Mouse (Mus musculus): ENCODE measurements around the gene Rnaset2a.
"Not testable (repeated sequence)": the region's sequence is repeated elsewhere in the genome, so short reads cannot be mapped to it uniquely, and the experiment has no call there.

Rnaset2a gene

DNA sequence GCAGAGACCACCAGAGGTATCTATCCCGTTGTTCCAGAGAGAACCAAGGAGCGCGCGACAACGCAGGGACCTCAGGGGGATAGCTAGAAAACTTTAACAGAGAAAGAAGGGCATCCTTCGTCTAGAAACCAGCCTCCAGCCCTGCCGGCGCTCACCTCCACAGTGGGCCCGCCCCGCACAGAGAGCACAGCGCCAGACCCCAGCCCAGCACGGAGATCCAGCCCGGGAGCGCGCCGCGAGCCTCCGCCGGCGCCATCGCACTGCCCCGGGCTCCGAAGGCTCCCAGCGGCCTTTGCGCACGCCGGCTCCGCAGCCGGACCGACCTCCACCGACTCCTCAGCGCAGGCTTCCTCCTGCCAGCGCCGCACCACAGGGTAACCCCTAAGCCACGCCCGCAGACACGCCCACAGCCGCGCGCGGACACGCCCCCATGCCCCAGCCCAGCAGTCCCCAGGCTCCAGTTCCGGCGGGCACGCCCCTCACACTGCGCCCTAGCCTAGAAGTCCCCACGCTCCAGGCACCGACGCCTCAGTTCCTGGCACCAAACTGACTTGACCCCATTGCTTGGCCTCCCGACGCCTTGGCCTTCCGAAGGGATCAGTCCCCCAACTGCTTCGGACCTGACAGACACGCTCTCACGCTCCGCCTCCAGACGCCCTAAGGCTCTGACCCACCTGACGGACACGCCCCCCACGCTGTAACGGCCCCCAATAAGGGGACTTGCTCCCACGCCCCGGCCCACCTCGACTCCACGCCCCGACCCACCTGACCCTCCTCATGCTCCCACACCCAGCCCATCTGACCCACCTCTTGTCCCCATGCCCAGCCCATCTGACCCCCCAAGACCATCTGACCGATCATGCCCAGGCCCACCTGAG, at the start of gene Rnaset2a, which contains the start of gene Gm49673:
Gene Rnaset2a (minus strand): TSS at position 659 of the 878 bp plus-strand sequence.
Gene Gm49673 (minus strand): TSS at position 350 of the 878 bp plus-strand sequence.
- peak; percentile 67 for DNase-seq (ENCODE audit: low spot score)

DNA sequence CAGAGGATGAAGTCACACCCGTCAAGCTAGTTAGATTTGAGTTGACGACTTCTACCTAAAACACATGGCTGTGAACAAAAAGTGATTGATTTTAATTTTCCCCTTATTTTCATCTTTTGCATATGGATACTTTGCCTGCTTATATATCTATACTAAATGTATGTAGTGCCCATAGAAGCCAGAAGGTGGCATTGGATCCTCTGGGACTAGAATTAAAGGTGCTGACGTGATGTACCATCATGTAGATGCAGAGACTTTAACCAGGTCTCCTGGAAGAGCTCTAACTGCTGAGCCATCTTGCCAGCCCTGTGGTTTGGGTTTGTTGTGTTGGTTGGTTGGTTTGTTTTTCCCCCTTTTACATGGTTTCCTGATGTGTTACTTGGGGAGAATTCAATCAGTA, 49.8 kb upstream of the Rnaset2a start:
- DNase-seq (ENCODE audit: low spot score) = no peak

DNA sequence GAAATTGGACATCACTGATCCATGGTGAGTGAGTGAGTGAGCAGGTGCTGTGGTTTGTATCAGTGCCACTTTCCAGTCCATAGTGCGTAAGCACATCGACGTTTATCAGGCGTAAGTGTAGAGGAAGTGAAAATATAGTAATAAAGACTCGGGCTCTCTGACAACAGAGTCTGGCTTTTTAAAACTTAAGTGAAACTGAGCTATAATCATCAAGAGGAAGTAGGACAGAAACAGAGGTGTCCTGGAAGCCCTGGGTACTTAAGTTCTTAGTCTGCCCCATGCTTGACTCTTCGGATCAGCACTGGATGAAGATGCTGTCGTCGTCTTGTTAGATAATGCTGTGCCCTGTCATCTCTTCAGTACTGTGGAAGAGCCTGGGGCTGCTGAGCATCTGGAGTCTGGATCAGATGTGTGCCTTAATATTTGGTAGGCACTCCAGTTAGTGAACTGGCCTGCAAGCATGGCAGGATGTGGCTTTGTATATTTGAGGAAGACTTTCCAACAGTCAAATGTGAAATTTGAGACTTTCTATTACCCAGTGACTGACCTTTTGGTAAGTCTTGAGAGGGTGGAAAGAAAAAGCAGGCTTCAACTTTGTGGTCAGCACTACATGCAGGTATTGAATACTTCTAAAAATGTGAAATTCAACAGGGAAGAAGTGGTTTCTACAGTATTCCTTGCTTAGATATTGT, 47.9 kb upstream of the Rnaset2a start:
- DNase-seq (ENCODE audit: low spot score) = peak; percentile 2

DNA sequence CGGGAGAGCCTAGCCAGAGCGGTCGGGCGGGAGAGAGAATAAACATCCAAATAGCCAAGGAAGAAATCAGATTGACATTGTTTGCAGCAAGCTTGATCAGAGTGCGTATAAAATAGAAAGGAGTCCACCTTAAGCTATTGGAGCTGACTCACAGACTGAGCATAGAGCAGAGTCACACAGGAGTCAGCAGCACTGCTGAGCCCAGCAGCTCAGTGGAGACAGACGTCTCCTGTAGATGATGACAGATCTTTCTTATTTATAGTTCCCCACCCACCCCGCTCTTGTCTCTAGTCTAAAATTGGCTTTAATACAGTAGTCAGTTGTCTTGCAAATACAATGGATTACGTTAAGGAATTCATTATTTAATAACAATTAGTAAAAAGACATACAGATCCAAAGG, 45.8 kb upstream of the Rnaset2a start:
- DNase-seq (ENCODE audit: low spot score) = no peak

DNA sequence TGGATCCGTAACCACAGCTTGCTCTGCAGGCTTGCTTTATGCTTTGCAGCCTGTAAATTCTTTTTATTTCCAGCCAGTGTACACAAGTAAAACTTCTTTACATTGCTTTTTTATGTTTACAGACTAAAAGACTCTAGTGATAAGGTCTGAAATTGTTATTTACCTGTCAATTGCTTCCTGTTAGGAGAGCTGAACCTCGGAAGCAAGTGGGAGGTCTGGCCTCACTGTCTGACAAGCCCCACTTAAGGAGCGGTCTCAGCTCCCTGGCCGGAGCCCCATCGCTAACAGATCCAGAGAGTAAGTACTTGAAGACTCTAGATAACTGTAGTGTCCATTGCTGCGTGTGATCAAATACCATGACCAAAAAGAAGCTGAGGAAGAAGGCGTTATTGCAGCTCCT, 36.3 kb upstream of the Rnaset2a start:
- no peak for DNase-seq (ENCODE audit: low spot score)

DNA sequence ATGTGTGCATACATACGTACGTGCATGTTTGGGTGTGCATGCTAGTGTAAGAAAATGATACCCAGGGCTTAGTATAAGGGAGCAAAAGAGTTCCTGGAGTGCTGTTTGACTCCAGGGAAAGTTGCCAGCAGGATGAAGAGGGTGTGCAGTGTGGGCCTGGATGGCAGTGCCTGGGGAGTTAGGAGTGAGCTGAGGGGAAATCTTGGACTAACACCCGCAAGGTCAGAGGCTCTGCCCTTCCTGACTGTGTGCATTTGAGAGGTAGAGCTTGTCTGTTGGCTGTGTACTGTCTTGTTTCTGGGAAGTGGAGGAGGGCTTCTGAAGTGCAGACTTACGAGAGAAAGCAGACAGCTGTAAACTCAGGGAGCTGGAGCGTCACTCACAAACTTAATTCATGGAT, 35.9 kb upstream of the Rnaset2a start:
- no peak for DNase-seq (ENCODE audit: low spot score)

DNA sequence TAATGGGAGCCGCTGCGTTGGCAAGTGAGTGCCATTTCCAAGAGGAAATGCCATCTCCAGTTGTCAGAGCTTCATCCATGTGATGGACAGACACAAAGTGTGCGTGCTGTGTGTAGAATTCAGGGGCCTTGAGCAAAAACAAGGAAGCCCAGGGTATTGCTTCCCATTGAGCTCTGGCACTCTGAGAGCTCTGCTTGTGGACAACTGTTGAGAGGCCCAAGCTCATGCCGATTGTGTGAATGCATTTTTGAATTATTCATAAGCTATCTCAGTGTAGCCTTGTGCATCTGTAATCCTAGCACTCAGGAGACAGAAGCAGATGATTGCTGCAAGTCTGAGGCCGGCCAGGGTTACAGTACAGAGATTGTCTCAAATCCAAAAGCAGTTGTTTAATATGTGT, 29.2 kb upstream of the Rnaset2a start:
- DNase-seq (ENCODE audit: low spot score) = no peak

DNA sequence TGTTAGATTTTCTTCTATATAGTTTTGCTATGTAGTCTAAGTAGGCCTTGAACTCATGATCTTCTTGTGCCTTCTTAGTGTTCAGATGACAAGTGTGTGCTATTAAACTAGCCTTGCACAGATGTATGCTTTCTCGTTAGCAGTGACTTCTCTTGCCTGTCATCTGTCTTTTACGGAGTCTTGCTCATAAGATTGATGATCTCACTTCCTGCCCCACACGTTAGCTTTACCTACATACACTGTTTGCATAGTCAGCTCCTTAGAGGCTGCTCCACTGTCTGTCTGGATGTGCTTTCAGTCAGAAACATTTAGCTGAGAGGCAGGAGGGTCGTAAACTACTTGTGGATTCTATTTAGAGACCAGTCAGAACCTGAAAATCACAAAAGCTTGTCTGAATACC, 23.2 kb upstream of the Rnaset2a start:
- no peak for DNase-seq (ENCODE audit: low spot score)

DNA sequence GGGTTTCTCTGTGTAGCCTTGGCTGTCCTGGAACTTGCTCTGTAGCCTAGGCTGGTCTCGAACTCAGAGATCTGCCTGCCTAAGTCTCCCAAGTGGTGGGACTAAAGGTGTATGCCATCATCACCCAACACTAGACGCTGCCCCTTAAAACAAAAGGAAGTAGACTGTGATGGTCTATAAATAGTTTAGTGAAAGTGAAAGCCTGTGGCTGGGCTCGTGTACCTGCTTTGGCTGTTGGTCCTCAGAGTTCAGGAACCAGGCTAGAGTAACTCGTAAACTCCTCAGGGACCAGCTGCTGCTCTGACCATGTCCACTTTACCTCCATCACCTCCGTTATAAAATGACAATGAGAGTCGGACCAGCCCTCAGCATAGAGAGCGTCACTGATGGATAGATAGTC, 22.4 kb upstream of the Rnaset2a start:
- no peak for DNase-seq (ENCODE audit: low spot score)

DNA sequence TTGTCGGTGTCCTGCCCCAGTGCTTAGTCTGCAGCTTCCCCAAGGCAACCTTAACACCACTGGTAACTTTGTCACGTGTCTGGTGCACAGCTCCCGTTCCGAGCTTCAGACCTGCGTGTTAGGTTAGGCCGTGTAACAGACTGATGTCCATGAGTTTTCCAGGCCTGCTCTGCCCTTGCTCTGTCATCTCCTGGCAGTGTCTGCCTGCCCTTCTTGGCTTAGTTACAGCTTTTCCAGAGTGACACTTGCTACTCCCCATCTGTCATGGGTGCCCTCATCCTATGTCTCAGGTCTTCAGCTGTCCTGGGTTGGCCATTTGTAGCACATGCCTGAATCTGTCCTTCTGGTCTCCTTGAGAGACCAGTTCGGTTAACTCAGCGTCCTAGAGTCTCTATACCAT, 19.5 kb upstream of the Rnaset2a start:
- DNase-seq (ENCODE audit: low spot score) = not testable (repeated sequence)

DNA sequence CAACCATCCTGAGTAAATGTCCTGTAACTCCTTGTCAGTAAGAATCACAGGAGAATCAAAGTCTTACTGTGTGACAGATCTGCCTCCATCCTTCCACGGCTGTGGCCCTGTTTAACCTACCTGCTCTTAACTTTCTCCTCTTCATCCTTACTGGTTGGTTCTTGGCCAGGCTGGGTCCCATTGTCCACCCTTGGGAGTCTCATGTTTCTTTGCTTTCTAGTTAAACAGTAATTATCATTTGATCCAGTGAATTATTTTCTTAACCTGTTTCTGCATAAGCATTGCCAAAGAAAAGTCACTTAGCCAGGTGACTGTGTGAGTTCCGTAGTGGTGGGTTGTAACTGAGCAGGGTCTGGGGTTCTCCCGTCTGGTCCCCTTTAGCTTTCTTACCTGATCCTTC, 18.6 kb upstream of the Rnaset2a start:
- not testable (repeated sequence) for DNase-seq (ENCODE audit: low spot score)

DNA sequence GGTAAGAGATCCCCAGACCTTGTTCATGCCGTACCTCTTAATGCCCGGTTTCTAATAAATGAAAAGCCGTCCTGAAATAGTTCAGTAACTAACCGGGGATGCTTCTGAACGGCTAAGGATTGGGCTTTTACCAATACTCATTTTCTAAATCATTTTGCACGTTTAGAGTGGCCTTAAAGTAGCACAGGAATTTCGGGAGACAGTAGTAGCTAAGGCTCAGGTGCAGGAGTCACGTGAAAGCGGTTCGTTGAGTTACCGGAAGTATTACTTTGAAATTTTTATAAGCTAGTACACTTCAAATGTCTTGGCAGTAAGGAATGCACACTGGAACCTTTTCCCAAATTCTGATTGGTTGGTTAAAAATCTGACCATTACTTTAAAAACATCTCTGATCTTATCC, 18.1 kb upstream of the Rnaset2a start:
- not testable (repeated sequence) for DNase-seq (ENCODE audit: low spot score)

DNA sequence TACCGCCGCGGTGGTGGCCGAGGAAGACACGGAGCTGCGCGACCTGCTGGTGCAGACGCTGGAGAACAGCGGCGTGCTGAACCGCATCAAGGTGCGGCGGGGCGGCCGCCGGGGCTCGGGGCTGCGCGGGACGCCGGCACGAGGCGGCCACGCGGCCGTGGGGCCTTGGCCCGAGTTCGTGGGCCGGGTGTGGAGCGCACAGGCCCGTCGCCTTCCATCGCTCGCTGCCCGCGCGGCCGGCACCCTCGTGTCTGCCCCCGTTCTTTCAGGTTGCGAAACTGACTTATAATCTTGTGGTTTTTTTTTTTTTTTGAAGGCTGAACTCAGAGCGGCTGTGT, 17.7 kb upstream of the Rnaset2a start:
- DNase-seq (ENCODE audit: low spot score) = peak; percentile 71

DNA sequence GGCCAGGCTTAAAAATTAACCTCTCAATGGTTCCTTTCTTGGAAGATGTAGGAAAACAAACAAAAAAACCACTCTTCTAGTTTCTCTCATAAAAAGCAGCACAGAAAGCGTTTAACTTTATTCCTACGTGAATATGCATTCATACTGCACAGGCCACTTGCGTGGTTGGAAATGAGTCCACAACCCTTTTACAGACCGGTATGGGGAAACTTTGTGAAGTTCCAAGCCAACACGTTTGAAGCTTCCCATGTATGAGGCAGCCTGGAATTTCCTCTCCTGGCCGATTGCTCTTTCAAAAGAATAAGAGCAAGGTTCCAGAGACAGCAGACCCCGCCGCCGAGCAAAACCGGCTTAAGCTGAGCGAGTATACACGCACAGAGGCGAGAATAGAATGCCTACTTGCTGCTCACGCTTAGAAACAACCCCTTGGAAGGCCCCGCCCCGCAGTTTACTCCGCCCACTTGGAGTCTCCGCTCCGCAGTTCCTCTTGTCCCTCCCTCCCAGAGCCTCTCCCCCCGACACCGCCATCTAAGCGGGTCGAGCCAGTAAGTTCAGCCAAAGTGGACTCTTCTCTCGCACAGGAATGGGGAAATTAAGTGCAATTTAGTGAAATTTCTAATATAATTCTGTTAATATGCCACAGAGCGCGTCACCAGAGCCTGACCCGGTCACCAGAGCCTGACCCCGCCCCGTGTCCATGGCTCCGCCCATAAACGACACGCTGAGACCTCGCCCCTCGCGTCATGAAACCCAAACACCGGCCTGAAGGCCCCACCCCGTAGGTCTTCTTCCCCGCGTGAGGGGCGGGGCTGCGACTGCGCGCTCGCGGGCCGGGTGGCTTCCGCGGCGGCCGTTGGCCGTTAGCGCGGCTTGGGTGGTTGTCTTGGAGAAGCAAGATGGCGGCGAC, 17.1 kb upstream of the Rnaset2a start, which contains the start of gene Fgfr1op:
Gene Fgfr1op (plus strand): TSS at position 801 of the 907 bp plus-strand sequence.
- DNase-seq (ENCODE audit: low spot score) = peak; percentile 87

DNA sequence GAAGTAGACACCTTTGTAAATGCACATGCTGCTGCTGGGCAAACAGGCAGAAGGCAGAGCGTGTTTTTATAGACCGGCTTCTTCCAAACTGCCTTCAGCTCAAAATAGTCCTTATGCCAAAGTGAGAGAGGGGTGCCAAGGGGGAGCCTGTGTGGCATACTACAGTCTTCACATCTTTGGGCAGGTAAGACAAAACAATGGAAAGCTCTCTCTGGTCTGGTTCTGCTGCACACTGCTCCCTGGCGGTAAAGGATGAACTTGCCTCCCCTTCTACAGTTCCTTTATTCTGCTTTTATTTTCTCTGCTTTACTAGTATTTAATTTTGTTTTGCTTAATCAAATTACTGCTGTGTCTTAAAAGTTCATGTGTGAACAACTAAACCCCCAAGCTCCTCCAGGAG, 13.1 kb upstream of the Rnaset2a start:
- DNase-seq (ENCODE audit: low spot score) = not testable (repeated sequence)

DNA sequence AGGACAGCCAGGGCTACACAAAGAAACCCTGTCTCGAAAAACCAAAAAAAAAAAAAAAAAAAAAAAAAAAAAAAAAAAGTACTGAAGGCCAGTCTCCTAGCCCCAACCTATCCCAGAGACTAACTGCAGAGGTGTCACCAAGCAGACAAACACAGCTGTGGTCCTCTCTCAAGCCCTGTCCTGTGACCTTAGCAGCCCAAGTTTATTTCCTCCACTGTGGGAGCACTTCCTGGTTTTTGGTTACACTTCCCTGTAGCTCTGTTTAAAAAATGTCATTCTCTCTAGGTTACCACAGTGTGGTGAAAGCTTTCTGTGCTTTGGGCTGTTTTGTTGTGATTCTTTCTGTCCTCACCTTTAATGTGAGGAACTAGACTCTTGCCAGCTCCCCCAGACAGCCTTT, 10.7 kb upstream of the Rnaset2a start:
- not testable (repeated sequence) for DNase-seq (ENCODE audit: low spot score)

DNA sequence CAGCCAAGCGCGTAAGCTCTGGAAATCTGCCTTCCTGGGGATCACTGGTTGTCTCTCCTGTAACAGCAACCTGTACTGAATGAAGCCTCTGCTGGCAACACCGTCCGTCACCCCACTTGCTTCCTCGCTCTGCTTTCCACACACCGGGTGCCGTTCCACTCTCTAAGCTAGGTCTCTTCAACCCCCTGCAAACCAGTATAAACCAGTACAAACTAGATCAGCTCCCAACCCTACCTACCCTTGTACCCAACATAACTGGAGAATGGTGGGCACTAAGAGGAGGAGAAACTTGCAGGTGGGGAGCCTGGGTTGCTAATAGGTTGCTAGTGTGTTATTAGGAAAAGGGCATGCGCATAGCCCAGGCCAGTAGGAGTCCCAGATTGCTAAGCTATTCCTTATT, 8.1 kb upstream of the Rnaset2a start:
- DNase-seq (ENCODE audit: low spot score) = not testable (repeated sequence)

DNA sequence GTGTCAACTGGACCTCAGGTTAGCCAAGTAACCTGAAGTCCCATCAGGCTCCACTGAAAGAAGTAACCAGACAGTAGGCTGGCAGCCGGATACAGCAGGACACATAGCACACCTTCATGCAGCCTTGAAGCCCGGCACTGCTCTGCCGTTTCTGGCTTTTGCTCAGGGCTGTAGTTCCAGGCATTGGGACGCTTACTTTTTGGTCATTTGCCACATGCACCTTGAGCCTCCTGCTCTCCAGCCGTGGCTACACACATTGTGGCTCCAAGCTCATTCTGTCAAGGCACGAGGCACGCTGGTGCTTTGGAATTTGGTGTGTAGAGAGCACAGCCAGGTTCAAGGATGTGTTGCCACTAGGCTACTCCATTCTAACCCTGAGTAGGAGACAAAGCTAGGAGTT, 7.1 kb upstream of the Rnaset2a start:
- DNase-seq (ENCODE audit: low spot score) = not testable (repeated sequence)

DNA sequence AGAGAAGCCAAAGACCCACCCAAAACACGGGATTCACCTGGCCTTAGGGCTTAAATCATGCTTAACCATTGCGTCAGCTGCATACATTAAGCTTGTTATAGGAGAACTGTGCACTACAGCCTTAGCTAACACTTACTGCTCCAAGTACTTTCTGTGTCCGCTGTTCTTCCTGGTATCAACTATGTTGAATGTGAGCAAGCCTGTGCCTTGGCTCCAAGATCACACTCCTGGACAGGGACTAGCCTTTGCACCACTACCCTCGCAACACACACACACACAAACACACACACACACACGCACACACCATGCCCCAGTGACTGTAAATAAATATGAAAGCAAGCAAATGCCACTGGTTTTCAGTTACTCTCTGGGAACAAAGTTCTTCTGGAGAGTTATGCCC, 966 bp downstream of the Rnaset2a start:
- not testable (repeated sequence) for DNase-seq (ENCODE audit: low spot score)

DNA sequence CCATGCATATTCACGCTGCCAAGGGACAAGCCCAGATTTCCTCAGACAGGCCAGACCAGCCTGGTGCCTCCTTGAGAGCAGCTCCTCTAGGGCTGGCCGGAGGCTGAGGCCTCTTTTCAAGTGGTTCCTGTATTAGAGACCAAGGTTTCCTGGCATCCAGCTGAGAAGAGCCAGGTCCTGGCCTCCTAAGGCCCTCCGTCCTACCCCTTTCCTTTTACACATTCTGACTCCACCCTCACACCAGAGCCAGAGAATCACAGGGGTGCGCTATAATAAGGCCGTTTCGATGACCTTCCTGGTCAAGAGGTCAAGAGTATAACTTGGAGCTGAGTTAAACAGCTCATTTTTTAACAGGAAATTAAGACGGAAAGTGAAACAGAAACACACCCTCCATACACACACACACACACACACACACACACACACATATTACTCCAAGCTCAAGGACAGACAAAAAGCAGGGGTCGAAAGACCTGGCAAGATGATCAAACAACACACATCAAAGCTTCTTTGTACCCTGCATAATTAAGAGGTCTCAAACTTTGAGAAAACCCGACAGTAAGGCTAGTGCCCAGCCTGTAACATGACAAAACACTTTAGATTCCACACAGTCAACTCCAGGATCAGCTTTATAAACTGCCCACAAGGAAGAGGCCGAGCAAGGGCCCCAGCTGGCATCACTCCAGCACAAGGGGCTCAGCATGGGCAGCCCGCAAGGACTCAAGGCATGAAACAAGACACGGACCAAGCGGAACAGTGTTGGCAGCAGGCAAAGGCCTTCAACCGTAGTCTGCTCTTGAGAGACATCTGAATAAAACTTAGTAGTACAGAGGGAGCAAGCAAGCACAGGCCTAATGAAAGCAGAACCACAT, 3.9 kb downstream of the Rnaset2a start:
- not testable (repeated sequence) for DNase-seq (ENCODE audit: low spot score)

DNA sequence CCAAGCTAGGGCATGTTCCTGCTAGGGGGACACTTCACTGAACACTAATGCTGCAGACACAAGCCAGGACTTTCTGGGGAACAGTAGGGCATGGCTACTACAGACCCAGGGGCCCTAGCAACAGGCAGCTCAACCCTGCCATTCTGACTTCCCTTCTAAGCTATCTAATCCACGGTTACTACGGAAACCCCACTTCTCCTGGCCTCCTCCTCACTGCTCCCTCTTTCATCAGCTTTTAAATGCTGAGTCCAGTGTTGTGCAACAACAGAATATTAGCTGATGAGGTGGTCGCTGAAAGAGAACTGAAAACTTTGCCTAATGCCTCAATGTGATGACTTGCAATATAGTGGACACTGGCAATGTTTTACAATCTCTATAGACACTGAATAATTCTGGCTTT, 7.7 kb downstream of the Rnaset2a start:
- DNase-seq (ENCODE audit: low spot score) = not testable (repeated sequence)
